Mouse (Mus musculus) c-Kit-positive CD71-positive TER-119-positive erythroid progenitor cells, embryonic 14.5 days (primary cell): ENCODE results near the gene Olfr1079.
"Not testable (repeated sequence)": the region's sequence is repeated elsewhere in the genome, so short reads cannot be mapped to it uniquely, and the experiment has no call there.

Experiments
- DNase-seq: peaks from one replicate; pipeline ENCODE4 v3.0.0-alpha.2; 2013; ENCODE audit warnings: low spot score

The Olfr1079 gene

DNA sequence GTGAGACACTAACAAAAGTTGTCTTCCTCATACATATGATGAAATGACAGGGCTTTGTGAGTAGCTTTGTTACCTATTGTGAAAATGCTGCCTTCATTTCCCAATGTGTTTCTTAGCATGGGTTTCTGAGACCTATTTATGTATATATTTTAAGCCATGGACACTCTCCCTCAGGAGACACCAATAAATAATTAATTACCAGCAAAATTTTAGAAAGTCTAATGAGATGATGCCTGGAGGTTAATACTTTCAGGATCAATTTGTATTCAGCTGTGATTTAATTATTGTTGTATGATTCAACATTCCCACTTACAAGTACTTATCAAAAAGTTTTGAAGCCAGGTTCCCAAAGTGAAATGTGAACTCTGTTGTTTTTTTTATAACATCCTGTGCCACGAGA lies at the start of gene Olfr1079:
Gene Olfr1079, minus strand, starts transcription at position 101 of the 400 bp plus-strand sequence.
- no peak for DNase-seq

DNA sequence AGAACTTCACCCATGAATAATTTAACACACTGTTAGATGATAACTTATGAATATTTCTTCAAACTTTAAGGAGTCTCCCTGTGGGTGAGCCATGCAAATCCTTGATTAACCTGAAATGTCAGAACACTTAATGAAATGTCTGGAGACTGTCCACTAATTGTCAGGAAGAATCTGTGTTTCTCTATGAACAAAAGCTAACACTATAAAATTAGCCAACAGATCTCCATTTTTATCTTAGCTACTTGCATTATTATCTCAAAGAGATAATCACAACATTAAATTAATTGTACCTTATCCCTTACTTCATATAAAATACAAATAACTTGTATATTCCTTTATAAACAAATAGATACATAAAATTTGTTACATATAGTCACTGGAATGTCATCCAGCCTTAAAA lies 15.9 kb upstream of the Olfr1079 start, which contains the start of gene Olfr1080:
Gene Olfr1080, minus strand, starts transcription at position 101 of the 400 bp plus-strand sequence.
- not testable (repeated sequence) for DNase-seq

DNA sequence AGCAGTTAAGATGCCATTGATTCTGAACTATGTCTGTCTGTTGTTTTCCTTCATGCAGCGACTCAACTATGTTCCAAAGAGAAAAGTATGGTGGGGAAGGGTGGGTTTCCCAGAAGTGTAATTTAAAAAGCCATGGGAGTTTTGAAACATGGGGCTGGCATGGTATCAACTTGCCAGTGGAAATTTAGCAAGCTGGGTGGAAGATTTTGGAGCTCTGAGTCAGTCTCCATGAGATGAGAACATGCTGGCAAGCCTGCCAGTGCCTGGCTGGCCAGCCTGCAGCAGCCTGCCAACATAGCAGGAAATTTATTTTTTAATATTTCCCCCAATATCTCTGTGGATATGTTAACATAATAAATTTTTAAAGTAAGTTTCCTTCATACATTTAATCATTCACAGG lies 11.3 kb downstream of the Olfr1079 start:
- DNase-seq: no peak

DNA sequence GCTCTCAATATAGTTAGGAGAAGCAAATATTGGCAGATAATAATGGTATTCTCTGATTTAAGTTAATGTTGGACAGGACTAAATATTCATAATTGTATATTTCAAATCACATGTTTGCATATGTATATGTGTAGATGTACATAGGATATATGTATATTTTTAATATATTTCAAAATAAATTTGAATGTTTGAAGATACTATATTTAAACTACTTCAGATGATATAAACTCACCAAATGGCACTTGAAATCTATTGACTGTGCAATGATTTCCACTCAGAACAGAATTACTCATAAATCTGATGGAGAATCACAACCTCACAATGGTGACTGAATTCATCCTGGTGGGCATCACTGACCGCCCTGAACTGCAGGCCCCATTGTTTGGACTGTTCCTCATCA lies 34.1 kb downstream of the Olfr1079 start, which contains the start of gene Olfr1076:
Gene Olfr1076, plus strand, starts transcription at position 301 of the 400 bp plus-strand sequence.
- DNase-seq: no peak

DNA sequence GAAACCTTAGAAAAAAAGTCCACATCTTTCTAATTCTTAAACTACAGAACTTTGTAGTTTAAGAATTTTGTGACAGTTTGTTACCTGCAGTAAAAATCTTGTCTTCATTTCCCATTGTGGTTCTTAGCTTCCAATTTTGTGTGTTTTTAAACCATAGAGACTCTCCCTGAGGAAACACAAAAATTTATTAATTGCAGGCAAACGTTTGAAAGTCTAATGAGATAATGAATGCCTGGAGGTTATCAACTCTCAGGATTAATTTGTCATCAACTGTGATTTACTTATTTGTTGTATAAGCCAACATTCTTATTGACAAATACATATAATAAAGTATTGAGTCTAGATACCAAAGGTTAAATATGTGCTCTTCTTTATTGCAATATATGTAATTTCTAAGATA lies 55.0 kb downstream of the Olfr1079 start, which contains the start of gene Olfr228:
Gene Olfr228, minus strand, starts transcription at position 101 of the 400 bp plus-strand sequence.
- DNase-seq: no peak
